Mouse (Mus musculus): Measurements from ENCODE around the gene Asic4. TPM values are rescaled to one million over a fixed set of nuclear protein-coding genes. Genes with fewer than 3 reads are reported as not detected.

Gene Asic4
- polyA plus RNA-seq, 1 experiment = 0.28 TPM

GRCm38 (mm10) chr1:75505956-75506831 is 56.0 kb downstream of the Asic4 start, which contains the start of gene Obsl1:
TSS of gene Obsl1 (minus strand) at chr1:75506452.
- Histone ChIP-seq H3K4me3 (peak within 1 kb of the TSS; percentile 39), H3K79me2 (ENCODE audit: control insufficient read depth, insufficient read depth) (no peaks in the 10 kb centered on the region), H3K27me3 (ENCODE audit: control insufficient read depth, insufficient read depth, insufficient read length) (peaks cover 5% of the 10 kb centered on the region), H3K4me2 (ENCODE audit: low read depth) (peak within 1 kb of the TSS; percentile 76), H3K36me3 (ENCODE audit: control insufficient read depth, insufficient read depth) (no peaks in the 10 kb centered on the region), H3ac (ENCODE audit: control insufficient read depth, insufficient read length) (peak within 1 kb of the TSS; percentile 95)
- peak; percentile 52 for TF ChIP-seq POLR2A (IDR thresholded peaks at IDR 0.05; ENCODE audit: insufficient read length, low read depth)
- TF ChIP-seq REST (IDR thresholded peaks at IDR 0.05; ENCODE audit: insufficient read depth, insufficient read length) = no peak
- TF ChIP-seq TCF12 (IDR thresholded peaks at IDR 0.05; ENCODE audit: insufficient read depth, poor library complexity, severe bottlenecking) = peak; percentile 84
- no peak for TF ChIP-seq CEBPB (IDR thresholded peaks at IDR 0.05; ENCODE audit: insufficient read depth, poor library complexity, severe bottlenecking)
- peak; percentile 82 to 98 (median 95) for TF ChIP-seq MYOG (IDR thresholded peaks at IDR 0.05; ENCODE audit: control insufficient read depth in 1 of 3, insufficient read depth in 1 of 3, insufficient read length in 2 of 3, low read depth in 2 of 3)
- no peak for TF ChIP-seq MAX (IDR thresholded peaks at IDR 0.05; ENCODE audit: low read depth)
- TF ChIP-seq TCF3 (IDR thresholded peaks at IDR 0.05; ENCODE audit: insufficient read length, low read depth) = peak; percentile 23
- peak; percentile 23 for TF ChIP-seq E2F4 (IDR thresholded peaks at IDR 0.05; ENCODE audit: insufficient read depth)
- no peak for TF ChIP-seq POLR2AphosphoS2 (IDR thresholded peaks at IDR 0.05; ENCODE audit: insufficient read length, low read depth)
- TF ChIP-seq SRF (IDR thresholded peaks at IDR 0.05; ENCODE audit: control insufficient read depth, insufficient read length, low read depth) = no peak
- no peak for TF ChIP-seq USF1 (IDR thresholded peaks at IDR 0.05; ENCODE audit: low read depth)
- peak; percentile 60 to 95 (median 85) for TF ChIP-seq MYOD1 (IDR thresholded peaks at IDR 0.05; ENCODE audit: control insufficient read depth in 1 of 3, insufficient read length in 2 of 3, low read depth in 2 of 3)

GRCm38 (mm10) chr1:75507006-75507405 is 56.8 kb downstream of the Asic4 start, which contains the start of gene Inha:
TSS of gene Inha (plus strand) at chr1:75507077.
- Histone ChIP-seq H3K4me3 (peak within 1 kb of the TSS; percentile 39), H3K36me3 (ENCODE audit: control insufficient read depth, insufficient read depth) (no peaks in the 10 kb centered on the region), H3K79me2 (ENCODE audit: control insufficient read depth, insufficient read depth) (no peaks in the 10 kb centered on the region), H3K4me2 (ENCODE audit: low read depth) (peak within 1 kb of the TSS; percentile 76), H3K27me3 (ENCODE audit: control insufficient read depth, insufficient read depth, insufficient read length) (peaks cover 5% of the 10 kb centered on the region), H3ac (ENCODE audit: control insufficient read depth, insufficient read length) (peak within 1 kb of the TSS; percentile 95)
- TF ChIP-seq REST (IDR thresholded peaks at IDR 0.05; ENCODE audit: insufficient read depth, insufficient read length) (no peak), MYOD1 (IDR thresholded peaks at IDR 0.05; ENCODE audit: control insufficient read depth in 1 of 3, insufficient read length in 2 of 3, low read depth in 2 of 3) (no peak), TCF12 (IDR thresholded peaks at IDR 0.05; ENCODE audit: insufficient read depth, poor library complexity, severe bottlenecking) (no peak), MAX (IDR thresholded peaks at IDR 0.05; ENCODE audit: low read depth) (no peak), USF1 (IDR thresholded peaks at IDR 0.05; ENCODE audit: low read depth) (no peak), POLR2A (IDR thresholded peaks at IDR 0.05; ENCODE audit: insufficient read length, low read depth) (no peak)

GRCm38 (mm10) chr1:75509586-75509985 is 59.4 kb downstream of the Asic4 start:
- no peak overlapping the region for H3K4me2 ChIP-seq (ENCODE audit: low read depth)
- no peaks in the 10 kb centered on the region for H3K36me3 ChIP-seq (ENCODE audit: control insufficient read depth, insufficient read depth)
- no peaks in the 10 kb centered on the region for H3K79me2 ChIP-seq (ENCODE audit: control insufficient read depth, insufficient read depth)
- no peak overlapping the region for H3ac ChIP-seq (ENCODE audit: control insufficient read depth, insufficient read length)
- no peak for TF ChIP-seq REST (IDR thresholded peaks at IDR 0.05; ENCODE audit: insufficient read depth, insufficient read length)
- TF ChIP-seq SRF (IDR thresholded peaks at IDR 0.05; ENCODE audit: control insufficient read depth, insufficient read length, low read depth) = no peak
- no peak for TF ChIP-seq USF1 (IDR thresholded peaks at IDR 0.05; ENCODE audit: low read depth)
- no peak for TF ChIP-seq POLR2A (IDR thresholded peaks at IDR 0.05; ENCODE audit: insufficient read length, low read depth)
- no peak for TF ChIP-seq E2F4 (IDR thresholded peaks at IDR 0.05; ENCODE audit: insufficient read depth)
- TF ChIP-seq TCF3 (IDR thresholded peaks at IDR 0.05; ENCODE audit: insufficient read length, low read depth) = no peak
- no peak for TF ChIP-seq POLR2AphosphoS2 (IDR thresholded peaks at IDR 0.05; ENCODE audit: insufficient read length, low read depth)
- TF ChIP-seq MYOG (IDR thresholded peaks at IDR 0.05; ENCODE audit: control insufficient read depth in 1 of 3, insufficient read depth in 1 of 3, insufficient read length in 2 of 3, low read depth in 2 of 3) = no peak
- no peak for TF ChIP-seq CEBPB (IDR thresholded peaks at IDR 0.05; ENCODE audit: insufficient read depth, poor library complexity, severe bottlenecking)
- TF ChIP-seq MYOD1 (IDR thresholded peaks at IDR 0.05; ENCODE audit: control insufficient read depth in 1 of 3, insufficient read length in 2 of 3, low read depth in 2 of 3) = no peak
- TF ChIP-seq MAX (IDR thresholded peaks at IDR 0.05; ENCODE audit: low read depth) = no peak
- TF ChIP-seq TCF12 (IDR thresholded peaks at IDR 0.05; ENCODE audit: insufficient read depth, poor library complexity, severe bottlenecking) = no peak
- H3K4me3 ChIP-seq = no peak overlapping the region
- peaks cover 5% of the 10 kb centered on the region for H3K27me3 ChIP-seq (ENCODE audit: control insufficient read depth, insufficient read depth, insufficient read length)

GRCm38 (mm10) chr1:75510154-75510553 is 59.9 kb downstream of the Asic4 start:
- TF ChIP-seq MAX (IDR thresholded peaks at IDR 0.05; ENCODE audit: low read depth) = no peak
- TF ChIP-seq REST (IDR thresholded peaks at IDR 0.05; ENCODE audit: insufficient read depth, insufficient read length) = no peak
- TF ChIP-seq MYOD1 (IDR thresholded peaks at IDR 0.05; ENCODE audit: control insufficient read depth in 1 of 3, insufficient read length in 2 of 3, low read depth in 2 of 3) = no peak
- no peak for TF ChIP-seq POLR2A (IDR thresholded peaks at IDR 0.05; ENCODE audit: insufficient read length, low read depth)
- TF ChIP-seq MYOG (IDR thresholded peaks at IDR 0.05; ENCODE audit: control insufficient read depth in 1 of 3, insufficient read depth in 1 of 3, insufficient read length in 2 of 3, low read depth in 2 of 3) = no peak
- TF ChIP-seq USF1 (IDR thresholded peaks at IDR 0.05; ENCODE audit: low read depth) = no peak
- TF ChIP-seq E2F4 (IDR thresholded peaks at IDR 0.05; ENCODE audit: insufficient read depth) = no peak
- TF ChIP-seq CEBPB (IDR thresholded peaks at IDR 0.05; ENCODE audit: insufficient read depth, poor library complexity, severe bottlenecking) = no peak
- TF ChIP-seq TCF12 (IDR thresholded peaks at IDR 0.05; ENCODE audit: insufficient read depth, poor library complexity, severe bottlenecking) = no peak
- no peak for TF ChIP-seq TCF3 (IDR thresholded peaks at IDR 0.05; ENCODE audit: insufficient read length, low read depth)
- TF ChIP-seq POLR2AphosphoS2 (IDR thresholded peaks at IDR 0.05; ENCODE audit: insufficient read length, low read depth) = no peak
- no peak for TF ChIP-seq SRF (IDR thresholded peaks at IDR 0.05; ENCODE audit: control insufficient read depth, insufficient read length, low read depth)
- no peak overlapping the region for H3K4me2 ChIP-seq (ENCODE audit: low read depth)
- no peak overlapping the region for H3K4me3 ChIP-seq
- no peaks in the 10 kb centered on the region for H3K79me2 ChIP-seq (ENCODE audit: control insufficient read depth, insufficient read depth)
- no peak overlapping the region for H3ac ChIP-seq (ENCODE audit: control insufficient read depth, insufficient read length)
- H3K36me3 ChIP-seq (ENCODE audit: control insufficient read depth, insufficient read depth) = no peaks in the 10 kb centered on the region
- peaks cover 5% of the 10 kb centered on the region for H3K27me3 ChIP-seq (ENCODE audit: control insufficient read depth, insufficient read depth, insufficient read length)
